Mouse (Mus musculus): ENCODE results near the gene Ebf1. TPM values are rescaled to one million over a fixed set of nuclear protein-coding genes. Genes with fewer than 3 reads are reported as not detected.

Gene Ebf1
- polyA plus RNA-seq, 1 experiment from 2014 or later = 5.0 TPM

- Histone ChIP-seq H3K4me3 (ENCODE audit: low read depth, low read length) (no peak overlapping the region), H3K4me2 (ENCODE audit: low read depth, low read length) (no peak overlapping the region), H3K4me1 (ENCODE audit: insufficient read depth) (no peaks in the 10 kb centered on the region), H3K36me3 (replicated peaks; ENCODE audit: insufficient read depth, low read length) (no peaks in the 10 kb centered on the region), H3K27me3 (ENCODE audit: insufficient read depth, low read length) (no peaks in the 10 kb centered on the region), H3K27ac (ENCODE audit: low read depth) (no peak overlapping the region), H3K9ac (replicated peaks) (no peak overlapping the region), H3K9me3 (ENCODE audit: low read length) (no peaks in the 10 kb centered on the region)
- ATAC-seq (no peak), DNase-seq (no peak)
- TF ChIP-seq EP300 (IDR thresholded peaks at IDR 0.05; ENCODE audit: low read depth) = no peak
- TF ChIP-seq CTCF (IDR thresholded peaks at IDR 0.05; ENCODE audit: low read depth) = no peak
- WGBS (ENCODE audit: insufficient replicate concordance) = 60% methylated on average over 1 of the region's 1 CpGs
Measured at GRCm38 (mm10) chr11:44911765-44912164, 294.6 kb downstream of the Ebf1 start.

- H3K9ac ChIP-seq (replicated peaks) = no peak overlapping the region
- no peaks in the 10 kb centered on the region for H3K36me3 ChIP-seq (replicated peaks; ENCODE audit: insufficient read depth, low read length)
- no peak overlapping the region for H3K27ac ChIP-seq (ENCODE audit: low read depth)
- 83% methylated on average over 5 of the region's 5 CpGs for WGBS (ENCODE audit: insufficient replicate concordance)
- no peaks in the 10 kb centered on the region for H3K4me1 ChIP-seq (ENCODE audit: insufficient read depth)
- H3K9me3 ChIP-seq (ENCODE audit: low read length) = no peaks in the 10 kb centered on the region
- H3K4me2 ChIP-seq (ENCODE audit: low read depth, low read length) = no peak overlapping the region
- no peak for ATAC-seq
- no peak for DNase-seq
- no peaks in the 10 kb centered on the region for H3K27me3 ChIP-seq (ENCODE audit: insufficient read depth, low read length)
- TF ChIP-seq CTCF (IDR thresholded peaks at IDR 0.05; ENCODE audit: low read depth) = no peak
- TF ChIP-seq EP300 (IDR thresholded peaks at IDR 0.05; ENCODE audit: low read depth) = no peak
- no peak overlapping the region for H3K4me3 ChIP-seq (ENCODE audit: low read depth, low read length)
Measured at GRCm38 (mm10) chr11:44913806-44914205, 296.7 kb downstream of the Ebf1 start.

GRCm38 (mm10) chr11:44917059-44917458 is 299.9 kb downstream of the Ebf1 start:
- H3K27ac ChIP-seq (ENCODE audit: low read depth) = no peak overlapping the region
- no peaks in the 10 kb centered on the region for H3K27me3 ChIP-seq (ENCODE audit: insufficient read depth, low read length)
- H3K9me3 ChIP-seq (ENCODE audit: low read length) = no peaks in the 10 kb centered on the region
- H3K36me3 ChIP-seq (replicated peaks; ENCODE audit: insufficient read depth, low read length) = no peaks in the 10 kb centered on the region
- H3K4me3 ChIP-seq (ENCODE audit: low read depth, low read length) = no peak overlapping the region
- H3K9ac ChIP-seq (replicated peaks) = no peak overlapping the region
- ATAC-seq (no peak), DNase-seq (no peak)
- no peak for TF ChIP-seq CTCF (IDR thresholded peaks at IDR 0.05; ENCODE audit: low read depth)
- TF ChIP-seq EP300 (IDR thresholded peaks at IDR 0.05; ENCODE audit: low read depth) = no peak
- no peak overlapping the region for H3K4me2 ChIP-seq (ENCODE audit: low read depth, low read length)
- WGBS (ENCODE audit: insufficient replicate concordance) = 75% methylated on average over 8 of the region's 8 CpGs
- H3K4me1 ChIP-seq (ENCODE audit: insufficient read depth) = no peaks in the 10 kb centered on the region

GRCm38 (mm10) chr11:44923138-44923537 is 306.0 kb downstream of the Ebf1 start:
- no peak for TF ChIP-seq CTCF (IDR thresholded peaks at IDR 0.05; ENCODE audit: low read depth)
- no peak for TF ChIP-seq EP300 (IDR thresholded peaks at IDR 0.05; ENCODE audit: low read depth)
- no peak overlapping the region for H3K4me3 ChIP-seq (ENCODE audit: low read depth, low read length)
- DNase-seq (no peak), ATAC-seq (no peak)
- WGBS (ENCODE audit: insufficient replicate concordance) = 54% methylated on average over 3 of the region's 3 CpGs
- no peak overlapping the region for H3K9ac ChIP-seq (replicated peaks)
- no peaks in the 10 kb centered on the region for H3K36me3 ChIP-seq (replicated peaks; ENCODE audit: insufficient read depth, low read length)
- no peaks in the 10 kb centered on the region; the same call in 1 of the 2 replicates for H3K4me1 ChIP-seq (ENCODE audit: insufficient read depth)
- H3K4me2 ChIP-seq (ENCODE audit: low read depth, low read length) = no peak overlapping the region
- H3K9me3 ChIP-seq (ENCODE audit: low read length) = no peaks in the 10 kb centered on the region
- no peak overlapping the region for H3K27ac ChIP-seq (ENCODE audit: low read depth)
- no peaks in the 10 kb centered on the region for H3K27me3 ChIP-seq (ENCODE audit: insufficient read depth, low read length)

GRCm38 (mm10) chr11:44923868-44924508 is 306.9 kb downstream of the Ebf1 start:
- H3K4me1 ChIP-seq (ENCODE audit: insufficient read depth) = no peaks in the 10 kb centered on the region; the same call in 1 of the 2 replicates
- H3K9ac ChIP-seq (replicated peaks) = no peak overlapping the region
- H3K27ac ChIP-seq (ENCODE audit: low read depth) = no peak overlapping the region
- H3K27me3 ChIP-seq (ENCODE audit: insufficient read depth, low read length) = no peaks in the 10 kb centered on the region
- TF ChIP-seq CTCF (IDR thresholded peaks at IDR 0.05; ENCODE audit: low read depth) = no peak
- no peak for TF ChIP-seq EP300 (IDR thresholded peaks at IDR 0.05; ENCODE audit: low read depth)
- no peak overlapping the region for H3K4me3 ChIP-seq (ENCODE audit: low read depth, low read length)
- H3K36me3 ChIP-seq (replicated peaks; ENCODE audit: insufficient read depth, low read length) = no peaks in the 10 kb centered on the region
- WGBS (ENCODE audit: insufficient replicate concordance) = 75% methylated on average over 10 of the region's 10 CpGs
- no peaks in the 10 kb centered on the region for H3K9me3 ChIP-seq (ENCODE audit: low read length)
- DNase-seq (no peak), ATAC-seq (no peak)
- no peak overlapping the region for H3K4me2 ChIP-seq (ENCODE audit: low read depth, low read length)

- Histone ChIP-seq H3K36me3 (replicated peaks; ENCODE audit: insufficient read depth, low read length) (no peaks in the 10 kb centered on the region), H3K9ac (replicated peaks) (no peak overlapping the region), H3K9me3 (ENCODE audit: low read length) (no peaks in the 10 kb centered on the region), H3K4me1 (ENCODE audit: insufficient read depth) (no peaks in the 10 kb centered on the region; the same call in 1 of the 2 replicates), H3K27me3 (ENCODE audit: insufficient read depth, low read length) (no peaks in the 10 kb centered on the region), H3K4me2 (ENCODE audit: low read depth, low read length) (no peak overlapping the region), H3K4me3 (ENCODE audit: low read depth, low read length) (no peak overlapping the region), H3K27ac (ENCODE audit: low read depth) (no peak overlapping the region)
- peak; percentile 40 for DNase-seq
- ATAC-seq = peak; percentile 79
- 40% methylated on average over 8 of the region's 8 CpGs for WGBS (ENCODE audit: insufficient replicate concordance)
- TF ChIP-seq EP300 (IDR thresholded peaks at IDR 0.05; ENCODE audit: low read depth) (no peak), CTCF (IDR thresholded peaks at IDR 0.05; ENCODE audit: low read depth) (no peak)
Measured at GRCm38 (mm10) chr11:44924896-44925295, 307.8 kb downstream of the Ebf1 start.
